Mouse (Mus musculus): ENCODE data around the gene Spink8. TPM values are rescaled to one million over a fixed set of nuclear protein-coding genes. Genes with fewer than 3 reads are reported as not detected.

The Spink8 gene
- total and polyA plus RNA-seq, 2 experiments: not detected

GRCm38 (mm10) chr9:109826181-109826580, 14.1 kb downstream of the Spink8 start:
- no peaks in the 10 kb centered on the region for H3K36me3 ChIP-seq (ENCODE audit: control insufficient read depth, insufficient read depth, low read length)
- WGBS: 56% methylated on average over 5 of the region's 5 CpGs
- H3K27me3 ChIP-seq (ENCODE audit: control insufficient read depth, insufficient read depth, low read length): no peaks in the 10 kb centered on the region
- no peak overlapping the region for H3K27ac ChIP-seq (replicated peaks; ENCODE audit: insufficient read depth, low read depth, low read length)
- H3K9ac ChIP-seq (ENCODE audit: low read depth, low read length): no peak overlapping the region
- H3K4me1 ChIP-seq (ENCODE audit: control insufficient read depth, insufficient read depth, low read length): no peaks in the 10 kb centered on the region
- no peak for TF ChIP-seq CTCF (IDR thresholded peaks at IDR 0.05; ENCODE audit: low read depth, low read length)
- no peak for TF ChIP-seq POLR2A (IDR thresholded peaks at IDR 0.05; ENCODE audit: extremely low read depth, insufficient read depth, low read length)
- DNase-seq (ENCODE audit: extremely low read depth, low read depth, low spot score): no peak
- no peaks in the 10 kb centered on the region for H3K79me2 ChIP-seq (ENCODE audit: control insufficient read depth, insufficient read depth, low read length)
- no peak overlapping the region for H3K4me3 ChIP-seq (ENCODE audit: insufficient read depth, low read depth, low read length)

- H3K27ac ChIP-seq (replicated peaks; ENCODE audit: insufficient read depth, low read depth, low read length): peak within 1 kb of the TSS; percentile 90
- under 1% methylated on average over 32 of the region's 32 CpGs for WGBS
- DNase-seq (ENCODE audit: extremely low read depth, low read depth, low spot score): peak; percentile 84
Measured at GRCm38 (mm10) chr9:109832391-109833087, 20.5 kb downstream of the Spink8 start, which contains the start of gene Nme6. TSS of gene Nme6 (plus strand) at chr9:109832749.

GRCm38 (mm10) chr9:109833088-109833412, 21.0 kb downstream of the Spink8 start:
- H3K36me3 ChIP-seq (ENCODE audit: control insufficient read depth, insufficient read depth, low read length): no peaks in the 10 kb centered on the region
- H3K9ac ChIP-seq (ENCODE audit: low read depth, low read length): peak overlapping the region; percentile 81
- no peak for DNase-seq (ENCODE audit: extremely low read depth, low read depth, low spot score)
- H3K27me3 ChIP-seq (ENCODE audit: control insufficient read depth, insufficient read depth, low read length): no peaks in the 10 kb centered on the region
- no peak for TF ChIP-seq CTCF (IDR thresholded peaks at IDR 0.05; ENCODE audit: low read depth, low read length)
- TF ChIP-seq POLR2A (IDR thresholded peaks at IDR 0.05; ENCODE audit: extremely low read depth, insufficient read depth, low read length): no peak
- H3K4me3 ChIP-seq (ENCODE audit: insufficient read depth, low read depth, low read length): peak overlapping the region; percentile 60
- 2% methylated on average over 6 of the region's 6 CpGs for WGBS
- no peaks in the 10 kb centered on the region for H3K79me2 ChIP-seq (ENCODE audit: control insufficient read depth, insufficient read depth, low read length)
- H3K4me1 ChIP-seq (ENCODE audit: control insufficient read depth, insufficient read depth, low read length): peaks cover 1% of the 10 kb centered on the region; the same call in 1 of the 2 replicates
- peak overlapping the region; percentile 65 for H3K27ac ChIP-seq (replicated peaks; ENCODE audit: insufficient read depth, low read depth, low read length)

More at GRCm38 (mm10) chr9:109832391-109833087, 20.5 kb downstream of the Spink8 start, which contains the start of gene Nme6:
- TF ChIP-seq POLR2A (IDR thresholded peaks at IDR 0.05; ENCODE audit: extremely low read depth, insufficient read depth, low read length) (0 out of 2 replicates have a peak, but pooled peaks have one; percentile 26), CTCF (IDR thresholded peaks at IDR 0.05; ENCODE audit: low read depth, low read length) (peak; percentile 67; the same call in 1 of the 2 replicates)
- Histone ChIP-seq H3K4me1 (ENCODE audit: control insufficient read depth, insufficient read depth, low read length) (peaks cover 1% of the 10 kb centered on the region; the same call in 1 of the 2 replicates), H3K79me2 (ENCODE audit: control insufficient read depth, insufficient read depth, low read length) (no peaks in the 10 kb centered on the region), H3K36me3 (ENCODE audit: control insufficient read depth, insufficient read depth, low read length) (no peaks in the 10 kb centered on the region), H3K27me3 (ENCODE audit: control insufficient read depth, insufficient read depth, low read length) (no peaks in the 10 kb centered on the region), H3K9ac (ENCODE audit: low read depth, low read length) (peak within 1 kb of the TSS; percentile 81), H3K4me3 (ENCODE audit: insufficient read depth, low read depth, low read length) (peak within 1 kb of the TSS; percentile 60)

GRCm38 (mm10) chr9:109849312-109849758, 37.3 kb downstream of the Spink8 start, which contains the start of gene Camp:
TSS of gene Camp (minus strand) at chr9:109849617.
- no peak for TF ChIP-seq CTCF (IDR thresholded peaks at IDR 0.05; ENCODE audit: low read depth, low read length)
- TF ChIP-seq POLR2A (IDR thresholded peaks at IDR 0.05; ENCODE audit: extremely low read depth, insufficient read depth, low read length): no peak

GRCm38 (mm10) chr9:109850099-109850498, 38.0 kb downstream of the Spink8 start:
- no peak overlapping the region for H3K4me3 ChIP-seq (ENCODE audit: insufficient read depth, low read depth, low read length)
- H3K27ac ChIP-seq (replicated peaks; ENCODE audit: insufficient read depth, low read depth, low read length): no peak overlapping the region
- 90% methylated on average over 5 of the region's 5 CpGs for WGBS
- no peak overlapping the region for H3K9ac ChIP-seq (ENCODE audit: low read depth, low read length)
- TF ChIP-seq POLR2A (IDR thresholded peaks at IDR 0.05; ENCODE audit: extremely low read depth, insufficient read depth, low read length) (no peak), CTCF (IDR thresholded peaks at IDR 0.05; ENCODE audit: low read depth, low read length) (no peak)
- no peak for DNase-seq (ENCODE audit: extremely low read depth, low read depth, low spot score)
- no peaks in the 10 kb centered on the region for H3K4me1 ChIP-seq (ENCODE audit: control insufficient read depth, insufficient read depth, low read length)
- no peaks in the 10 kb centered on the region for H3K79me2 ChIP-seq (ENCODE audit: control insufficient read depth, insufficient read depth, low read length)
- no peaks in the 10 kb centered on the region for H3K27me3 ChIP-seq (ENCODE audit: control insufficient read depth, insufficient read depth, low read length)
- H3K36me3 ChIP-seq (ENCODE audit: control insufficient read depth, insufficient read depth, low read length): 0 out of 2 replicates have a peak, but pooled peaks cover 2% of the 10 kb centered on the region

More at GRCm38 (mm10) chr9:109849312-109849758, 37.3 kb downstream of the Spink8 start, which contains the start of gene Camp:
- Histone ChIP-seq H3K27ac (replicated peaks; ENCODE audit: insufficient read depth, low read depth, low read length) (no peak within 1 kb of the TSS), H3K36me3 (ENCODE audit: control insufficient read depth, insufficient read depth, low read length) (peaks cover 7% of the 10 kb centered on the region), H3K79me2 (ENCODE audit: control insufficient read depth, insufficient read depth, low read length) (no peaks in the 10 kb centered on the region), H3K4me1 (ENCODE audit: control insufficient read depth, insufficient read depth, low read length) (no peaks in the 10 kb centered on the region), H3K9ac (ENCODE audit: low read depth, low read length) (no peak within 1 kb of the TSS), H3K4me3 (ENCODE audit: insufficient read depth, low read depth, low read length) (no peak within 1 kb of the TSS), H3K27me3 (ENCODE audit: control insufficient read depth, insufficient read depth, low read length) (no peaks in the 10 kb centered on the region)
- 73% methylated on average over 6 of the region's 6 CpGs for WGBS
- DNase-seq (ENCODE audit: extremely low read depth, low read depth, low spot score): no peak

GRCm38 (mm10) chr9:109854341-109854740, 42.3 kb downstream of the Spink8 start:
- H3K4me3 ChIP-seq (ENCODE audit: insufficient read depth, low read depth, low read length): no peak overlapping the region
- TF ChIP-seq POLR2A (IDR thresholded peaks at IDR 0.05; ENCODE audit: extremely low read depth, insufficient read depth, low read length): no peak
- no peak for TF ChIP-seq CTCF (IDR thresholded peaks at IDR 0.05; ENCODE audit: low read depth, low read length)
- no peaks in the 10 kb centered on the region for H3K79me2 ChIP-seq (ENCODE audit: control insufficient read depth, insufficient read depth, low read length)
- no peaks in the 10 kb centered on the region for H3K4me1 ChIP-seq (ENCODE audit: control insufficient read depth, insufficient read depth, low read length)
- no peak overlapping the region for H3K9ac ChIP-seq (ENCODE audit: low read depth, low read length)
- H3K36me3 ChIP-seq (ENCODE audit: control insufficient read depth, insufficient read depth, low read length): no peaks in the 10 kb centered on the region
- no peak for DNase-seq (ENCODE audit: extremely low read depth, low read depth, low spot score)
- no peaks in the 10 kb centered on the region for H3K27me3 ChIP-seq (ENCODE audit: control insufficient read depth, insufficient read depth, low read length)
- WGBS: 94% methylated on average over 2 of the region's 2 CpGs
- no peak overlapping the region for H3K27ac ChIP-seq (replicated peaks; ENCODE audit: insufficient read depth, low read depth, low read length)

Measured in liver, adult 2 months (tissue).